In the genomic region with DNA sequence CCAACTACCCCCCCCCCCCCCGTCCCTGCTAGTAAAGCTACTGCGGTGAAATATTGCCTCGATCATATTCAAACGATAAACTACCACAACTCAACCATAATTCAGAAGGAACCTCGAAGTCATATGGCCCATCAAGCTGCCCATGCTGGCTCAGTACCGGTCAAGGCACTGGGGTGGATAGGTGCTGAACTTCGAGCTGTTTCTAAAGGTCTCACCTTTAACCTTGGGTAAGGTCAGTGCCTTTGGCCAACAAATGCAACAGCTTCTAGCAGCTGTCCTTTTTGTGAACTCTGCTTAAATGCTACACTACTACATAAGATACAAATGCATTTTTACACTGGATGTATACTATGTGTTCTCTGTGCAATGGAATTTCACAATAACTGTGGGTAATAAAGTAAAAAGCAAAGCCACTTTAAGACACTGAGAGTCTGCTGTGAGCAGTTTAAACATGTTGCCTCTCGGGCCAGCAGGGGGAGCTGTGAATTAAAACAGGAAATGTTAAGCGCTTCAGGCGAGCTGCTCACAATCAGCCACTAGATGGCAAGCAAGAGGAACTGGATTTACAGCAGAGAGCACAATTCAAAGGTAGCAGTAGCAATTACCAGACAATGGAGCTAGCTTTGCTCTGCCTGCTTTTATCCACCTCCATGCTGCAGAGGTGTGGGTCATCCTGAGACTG, we compare ENCODE assay signal across 8 mouse cellular contexts. TPM values are rescaled to one million over a fixed set of nuclear protein-coding genes. Genes with fewer than 3 reads are reported as not detected.
A peak's percentile ranks its signal among the peaks of the same experiment; 100 is the strongest.
DNase-seq lines count a peak whose midpoint lies in the region; ATAC-seq lines count a peak whose summit lies in the region.

No protein-coding gene starts in this region.

- DNase-seq in adrenal gland, adult (ENCODE audit: inconsistent age in 2 of 2, low spot score in 1 of 2) = peak; percentile 86 to 97
- peak; percentile 93 for DNase-seq in embryo, embryonic 10 days (ENCODE audit: low spot score)
- DNase-seq in gastrocnemius, postnatal 10 days = peak; percentile 90
- peak; percentile 58 to 97 for DNase-seq in left cerebral cortex, adult 9 months (ENCODE audit: low spot score in 2 of 2)
- DNase-seq in mesoderm, embryonic 11.5 days (ENCODE audit: low read depth, low spot score) = peak; percentile 94
- DNase-seq in right cerebral cortex, postnatal 4 days = peak; percentile 98
- DNase-seq in yolk sac, embryonic 10.5 days (ENCODE audit: low spot score) = peak; percentile 73

- ATAC-seq in inflammation-experienced regulatory T-cells, adult 6 months = peak; percentile 99

RNA-seq across cellular contexts. Expression of a gene that starts 10.7 kb away (rescaled TPM):
- total RNA-seq in gastrocnemius, postnatal 10 days (2021) = 1 to 10 TPM in 1 of 2 experiments, under 1 TPM in 1; 0.59 to 1.1 TPM
- polyA plus RNA-seq in inflammation-experienced regulatory T-cells, adult 6 months (2017; shearing (Covaris generic)) = not detected

RNA-seq across cellular contexts. Expression of a gene that starts 10.8 kb away (rescaled TPM):
- total RNA-seq in gastrocnemius, postnatal 10 days (2021) = 100 to 1,000 TPM; 117 to 134 TPM
- 10 to 100 TPM; 73.0 to 74.1 (median 73.9) TPM for polyA plus RNA-seq in inflammation-experienced regulatory T-cells, adult 6 months (2017; shearing (Covaris generic))

Comparison
In these comparisons a context has a peak if more than half of its experiments do, and no peak if none do; other contexts are left out.
1. Peak in every context shown above with its lines: DNase-seq and ATAC-seq.